Mouse (Mus musculus): ENCODE data around the gene C1rl. TPM values are rescaled to one million over a fixed set of nuclear protein-coding genes. Genes with fewer than 3 reads are reported as not detected.
"Not testable (repeated sequence)": the region's sequence is repeated elsewhere in the genome, so short reads cannot be mapped to it uniquely, and the experiment has no call there.

Gene C1rl
- polyA plus RNA-seq, 1 experiment from 2014 or later = 0.42 TPM

DNA sequence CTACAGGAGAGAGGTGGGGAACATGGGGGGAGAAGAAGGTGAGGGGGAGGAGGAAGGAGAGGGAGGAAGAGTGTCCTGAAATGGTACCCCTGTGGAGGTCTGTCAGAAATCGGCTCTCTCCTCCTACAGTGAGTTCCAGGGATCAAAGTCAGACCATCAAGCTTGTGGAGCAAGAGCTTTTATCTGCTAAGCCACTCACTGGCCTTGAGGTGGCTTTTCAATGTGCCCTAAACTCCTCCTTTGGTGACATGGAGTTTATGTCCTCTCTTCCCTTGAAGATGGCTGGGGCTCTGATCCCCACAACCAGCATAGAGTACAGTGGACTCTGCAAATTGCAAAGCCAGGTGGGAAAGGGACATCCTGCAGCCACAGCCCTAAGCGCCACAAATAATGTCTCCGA is 55.1 kb downstream of the C1rl start:
- 87% methylated on average over 3 of the region's 3 CpGs for WGBS
- not testable (repeated sequence) for H3K4me1 ChIP-seq (replicated peaks); H3K4me2 ChIP-seq; ATAC-seq (replicated peaks; ENCODE audit: insufficient number of reproducible peaks, insufficient read depth, low FRiP score, low read depth); H3K27ac ChIP-seq; H3K36me3 ChIP-seq; H3K9ac ChIP-seq; H3K9me3 ChIP-seq (replicated peaks); H3K27me3 ChIP-seq; H3K4me3 ChIP-seq

DNA sequence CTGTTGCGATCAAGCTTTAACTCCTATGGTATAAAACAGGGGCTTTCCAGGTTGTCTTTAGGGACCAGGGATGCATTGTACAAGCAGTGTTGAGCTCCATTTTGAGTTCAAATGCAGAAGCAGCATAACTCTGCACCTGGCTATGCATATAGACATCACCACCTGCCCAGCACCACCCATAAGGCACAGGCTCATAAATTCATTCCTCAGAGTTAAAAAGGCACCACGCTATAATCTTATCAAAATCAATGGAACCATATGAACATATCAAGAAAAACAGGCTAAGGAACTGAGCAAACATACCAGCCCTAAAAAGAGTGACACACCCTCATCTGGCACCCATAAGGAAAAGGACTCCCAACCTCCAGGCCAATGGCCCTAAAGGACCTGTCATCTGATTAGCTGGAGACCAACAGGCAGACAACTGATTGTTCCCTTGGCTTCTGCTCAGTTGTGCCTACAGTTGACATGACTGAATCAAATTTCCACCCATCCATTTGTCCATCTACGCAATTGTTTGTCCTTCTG is 56.2 kb downstream of the C1rl start:
- Histone ChIP-seq H3K27ac (no peak overlapping the region), H3K4me1 (replicated peaks) (no peaks in the 10 kb centered on the region), H3K4me2 (no peak overlapping the region), H3K36me3 (no peaks in the 10 kb centered on the region), H3K9me3 (replicated peaks) (0 out of 2 replicates have a peak, but pooled peaks cover 5% of the 10 kb centered on the region), H3K4me3 (no peak overlapping the region), H3K27me3 (no peaks in the 10 kb centered on the region), H3K9ac (no peak overlapping the region)
- WGBS = 79% methylated on average over 3 of the region's 3 CpGs
- ATAC-seq (replicated peaks; ENCODE audit: insufficient number of reproducible peaks, insufficient read depth, low FRiP score, low read depth) = no peak

DNA sequence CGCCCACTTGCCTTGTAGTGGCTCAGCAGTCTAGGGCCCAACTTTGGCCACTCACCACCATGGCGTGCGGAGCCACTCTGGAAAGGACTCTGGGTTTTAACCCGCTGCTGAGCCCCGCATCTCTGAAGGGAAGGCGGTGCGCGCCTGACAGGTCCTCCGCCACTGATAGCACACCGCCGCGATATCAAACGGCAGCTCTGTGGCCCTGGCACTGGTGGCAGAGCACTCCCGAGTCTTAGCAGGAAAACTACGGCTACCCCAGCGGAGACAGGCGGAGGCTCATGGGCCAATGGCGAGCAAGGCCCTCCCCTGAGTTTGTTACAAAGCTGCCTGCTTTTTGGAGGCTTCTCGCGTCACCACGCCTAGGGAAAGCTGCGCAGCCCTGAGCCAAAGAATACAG is 59.9 kb downstream of the C1rl start:
- no peak for ATAC-seq (replicated peaks; ENCODE audit: insufficient number of reproducible peaks, insufficient read depth, low FRiP score, low read depth)
- no peaks in the 10 kb centered on the region for H3K36me3 ChIP-seq
- no peak overlapping the region for H3K27ac ChIP-seq
- no peak overlapping the region for H3K4me2 ChIP-seq
- no peaks in the 10 kb centered on the region for H3K4me1 ChIP-seq (replicated peaks)
- H3K9ac ChIP-seq = no peak overlapping the region
- WGBS = 61% methylated on average over 22 of the region's 22 CpGs
- H3K4me3 ChIP-seq = no peak overlapping the region
- no peaks in the 10 kb centered on the region for H3K27me3 ChIP-seq
- 0 out of 2 replicates have a peak, but pooled peaks cover 5% of the 10 kb centered on the region for H3K9me3 ChIP-seq (replicated peaks)

DNA sequence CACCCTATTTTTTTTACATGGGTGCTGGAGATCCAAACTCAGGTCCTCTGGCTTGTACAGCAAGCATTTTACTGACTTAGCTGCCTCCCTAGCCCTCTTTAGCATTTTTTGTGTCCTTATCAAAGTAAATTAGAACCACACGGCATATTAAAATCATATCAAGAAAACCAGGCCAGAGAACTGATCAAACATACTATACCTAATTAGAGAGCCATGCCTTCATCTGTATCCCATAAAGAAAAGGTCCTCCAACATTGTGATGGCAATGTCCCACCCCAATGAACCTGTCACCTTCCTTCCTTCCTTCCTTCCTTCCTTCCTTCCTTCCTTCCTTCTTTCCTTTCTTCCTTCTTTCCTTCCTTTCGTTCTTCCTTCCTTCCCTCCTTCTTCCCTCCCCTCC is 63.0 kb downstream of the C1rl start:
- not testable (repeated sequence) for H3K4me2 ChIP-seq; H3K36me3 ChIP-seq; H3K9ac ChIP-seq; H3K4me3 ChIP-seq; H3K27ac ChIP-seq; ATAC-seq (replicated peaks; ENCODE audit: insufficient number of reproducible peaks, insufficient read depth, low FRiP score, low read depth); H3K9me3 ChIP-seq (replicated peaks); H3K27me3 ChIP-seq; H3K4me1 ChIP-seq (replicated peaks)
- WGBS = 77% methylated on average over 2 of the region's 2 CpGs

Other genes with a start within 250 kb of the C1rl start
- 0.29 and 0.40 TPM in 2 replicates for gene Cd163, start 188.5 kb upstream of the C1rl start, polyA plus RNA-seq (2015; fragmentation: Nextera tagmentation; extraction: Ambion mirVana)
- gene Pex5, start 78.0 kb upstream of the C1rl start, polyA plus RNA-seq (2015; fragmentation: Nextera tagmentation; extraction: Ambion mirVana) = 24.9 and 30.9 TPM in 2 replicates
- 0.73 and 1.5 TPM in 2 replicates for gene Clstn3, start 28.3 kb upstream of the C1rl start, polyA plus RNA-seq (2015; fragmentation: Nextera tagmentation; extraction: Ambion mirVana)
- 1.5 and 2.0 TPM in 2 replicates for gene C1ra, start 19.3 kb downstream of the C1rl start, polyA plus RNA-seq (2015; fragmentation: Nextera tagmentation; extraction: Ambion mirVana)
- 2.0 and 3.6 TPM in 2 replicates for gene C1s1, start 49.2 kb downstream of the C1rl start, polyA plus RNA-seq (2015; fragmentation: Nextera tagmentation; extraction: Ambion mirVana)
- not detected in 2 replicates for gene C1rb, start 77.2 kb downstream of the C1rl start, polyA plus RNA-seq (2015; fragmentation: Nextera tagmentation; extraction: Ambion mirVana)
- gene C1s2, start 143.0 kb downstream of the C1rl start, polyA plus RNA-seq (2015; fragmentation: Nextera tagmentation; extraction: Ambion mirVana) = not detected in 2 replicates
- 41.0 and 53.6 TPM in 2 replicates for gene Lpcat3, start 169.9 kb downstream of the C1rl start, polyA plus RNA-seq (2015; fragmentation: Nextera tagmentation; extraction: Ambion mirVana)
- gene Emg1, start 219.1 kb downstream of the C1rl start, polyA plus RNA-seq (2015; fragmentation: Nextera tagmentation; extraction: Ambion mirVana) = 108 and 121 TPM in 2 replicates
- gene Phb2, start 219.2 kb downstream of the C1rl start, polyA plus RNA-seq (2015; fragmentation: Nextera tagmentation; extraction: Ambion mirVana) = 307 and 324 TPM in 2 replicates
- gene Ptpn6, start 245.6 kb downstream of the C1rl start, polyA plus RNA-seq (2015; fragmentation: Nextera tagmentation; extraction: Ambion mirVana) = 5.6 and 21.1 TPM in 2 replicates
- 387 and 416 TPM in 2 replicates for gene Grcc10, start 248.3 kb downstream of the C1rl start, polyA plus RNA-seq (2015; fragmentation: Nextera tagmentation; extraction: Ambion mirVana)